Mouse (Mus musculus) adrenal gland, postnatal 14 days (tissue): Measurements from ENCODE around the gene Trp73. TPM values are rescaled to one million over a fixed set of nuclear protein-coding genes. Genes with fewer than 3 reads are reported as not detected.

Experiments
- DNase-seq: peaks from one replicate; pipeline ENCODE4 v3.0.0; 2021; ENCODE audit warnings: mixed read lengths
- total RNA-seq: library from RNA; stranded (reverse); gene quantifications from 2 replicates; pipeline ENCODE4 v1.2.3, GENCODE M21; 2021

Trp73 gene
- total RNA-seq, 1 experiment from 2014 or later = not detected

GRCm38 (mm10) chr4:154103386-154103785, 36.6 kb downstream of the Trp73 start:
- DNase-seq = no peak

GRCm38 (mm10) chr4:154099361-154099760, 40.6 kb downstream of the Trp73 start:
- no peak for DNase-seq

GRCm38 (mm10) chr4:154096111-154096510, 43.9 kb downstream of the Trp73 start:
- DNase-seq = no peak

- peak; percentile 46 for DNase-seq
Observed at GRCm38 (mm10) chr4:154093210-154093609, 46.8 kb downstream of the Trp73 start.

GRCm38 (mm10) chr4:154091356-154091755, 48.7 kb downstream of the Trp73 start:
- no peak for DNase-seq

GRCm38 (mm10) chr4:154089205-154089604, 50.8 kb downstream of the Trp73 start:
- no peak for DNase-seq

GRCm38 (mm10) chr4:154086436-154086835, 53.6 kb downstream of the Trp73 start:
- DNase-seq = no peak

- DNase-seq = no peak
Observed at GRCm38 (mm10) chr4:154085856-154086255, 54.2 kb downstream of the Trp73 start.

GRCm38 (mm10) chr4:154081974-154082373, 58.0 kb downstream of the Trp73 start:
- DNase-seq = no peak

GRCm38 (mm10) chr4:154081021-154081420, 59.0 kb downstream of the Trp73 start:
- no peak for DNase-seq

GRCm38 (mm10) chr4:154080211-154080610, 59.8 kb downstream of the Trp73 start:
- no peak for DNase-seq

- DNase-seq = no peak
Observed at GRCm38 (mm10) chr4:154071941-154072340, 68.1 kb downstream of the Trp73 start.

GRCm38 (mm10) chr4:154071521-154071920, 68.5 kb downstream of the Trp73 start:
- DNase-seq = no peak

GRCm38 (mm10) chr4:154070896-154071295, 69.1 kb downstream of the Trp73 start:
- DNase-seq = peak; percentile 77

- DNase-seq = peak; percentile 40
Observed at GRCm38 (mm10) chr4:154064827-154065773, 74.9 kb downstream of the Trp73 start.

- DNase-seq = no peak
Observed at GRCm38 (mm10) chr4:154057696-154058095, 82.3 kb downstream of the Trp73 start.

- DNase-seq = peak; percentile 24
Observed at GRCm38 (mm10) chr4:154056661-154057060, 83.3 kb downstream of the Trp73 start.

- no peak for DNase-seq
Observed at GRCm38 (mm10) chr4:154056046-154056445, 84.0 kb downstream of the Trp73 start.

- DNase-seq = no peak
Observed at GRCm38 (mm10) chr4:154055482-154055881, 84.5 kb downstream of the Trp73 start.

- no peak for DNase-seq
Observed at GRCm38 (mm10) chr4:154053065-154053464, 86.9 kb downstream of the Trp73 start.

- no peak for DNase-seq
Observed at GRCm38 (mm10) chr4:154051401-154051800, 88.6 kb downstream of the Trp73 start.

GRCm38 (mm10) chr4:154045837-154046236, 94.2 kb downstream of the Trp73 start:
- no peak for DNase-seq

GRCm38 (mm10) chr4:154042577-154042976, 97.4 kb downstream of the Trp73 start, which contains the start of gene Ccdc27:
Gene Ccdc27 (minus strand): TSS chr4:154042677.
- no peak for DNase-seq

GRCm38 (mm10) chr4:154037123-154037522, 102.9 kb downstream of the Trp73 start:
- DNase-seq = no peak
